Mouse (Mus musculus) C2C12 (cell line): ENCODE results near the gene Mpp3.

Experiments used
- CTCF ChIP-seq: IDR thresholded peaks from one replicate; pipeline ENCODE4 v1.5.1; 2011; ENCODE audit not compliant: control insufficient read depth, insufficient read depth, insufficient read length
- MYOD1 ChIP-seq: IDR thresholded peaks from one replicate; pipeline ENCODE4 v1.6.1; 2011; ENCODE audit warnings: low read depth; ENCODE audit not compliant: control insufficient read depth, insufficient read length

- TF ChIP-seq MYOD1 (no peak), CTCF (no peak)
These were observed 19.2 kb downstream of the Mpp3 start for GRCm38 (mm10) chr11:102008954-102009637.
